Mouse (Mus musculus): ENCODE data around the gene Emx1.

The Emx1 gene

DNA sequence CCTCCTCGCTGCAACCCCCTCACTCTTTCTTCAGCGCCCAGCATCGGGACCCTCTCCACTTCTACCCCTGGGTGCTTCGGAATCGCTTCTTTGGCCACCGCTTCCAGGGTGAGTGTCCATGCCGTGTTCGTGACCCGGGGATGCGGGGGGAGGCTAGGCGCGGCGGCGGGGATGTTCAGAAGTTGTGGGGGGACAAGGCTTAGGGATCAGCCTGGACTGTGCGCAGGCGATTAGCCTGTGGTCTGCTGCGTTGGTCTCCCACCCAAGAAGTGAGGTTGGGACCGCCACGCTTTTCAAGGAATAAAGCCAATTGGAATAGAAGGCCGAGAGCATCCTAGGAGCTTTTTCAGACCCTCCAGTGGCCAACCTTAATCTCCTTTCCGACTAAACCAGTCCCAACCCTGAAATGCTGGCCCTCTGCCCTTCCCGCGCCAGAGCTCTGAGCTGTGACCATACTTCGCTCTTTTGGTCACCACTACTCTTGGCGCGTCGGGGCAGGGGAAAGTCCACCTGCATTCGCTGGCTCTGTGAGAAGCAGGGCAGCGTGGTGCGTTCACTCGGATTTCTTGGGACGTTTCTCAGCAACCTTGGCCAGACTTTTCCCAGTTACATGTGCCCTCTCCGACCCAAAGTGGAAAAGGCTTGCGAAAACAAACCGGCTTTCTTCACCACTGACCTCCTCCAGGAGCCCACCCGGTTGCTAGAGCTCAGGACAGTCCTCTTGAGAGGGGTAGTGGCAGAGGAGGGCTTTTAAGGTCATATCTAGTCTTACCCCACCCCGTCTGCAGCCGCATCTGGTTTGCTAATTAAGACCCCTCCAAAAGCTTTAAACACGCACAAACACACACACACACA lies 1.2 kb downstream of the Emx1 start:
- in situ Hi-C loops (cut with MboI, MseI): loop anchor here in 1 of 2 experiments (5.0 kb wide), 1 partner anchor 61 kb away; no protein-coding TSS in a partner anchor

DNA sequence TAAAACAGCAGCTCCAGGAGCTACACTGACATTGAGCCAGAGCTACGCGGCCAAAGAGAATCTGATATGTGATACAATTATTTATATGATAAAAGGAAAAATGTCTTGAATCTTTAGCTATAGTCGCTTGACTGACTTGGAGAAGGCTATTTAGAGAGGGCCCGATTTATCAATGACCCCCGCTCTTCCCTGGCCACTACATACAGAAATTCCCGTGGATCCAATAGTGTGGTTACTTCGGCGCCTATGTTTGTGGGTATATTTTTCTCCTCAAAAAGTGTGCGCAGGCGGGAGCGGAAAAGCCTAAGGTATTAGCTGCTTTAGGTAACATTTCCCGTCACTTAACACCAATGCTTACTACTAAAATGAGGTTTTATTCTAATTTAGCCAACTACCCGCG lies 2.1 kb downstream of the Emx1 start:
- in situ Hi-C loops (cut with MboI, MseI): loop anchor here in 1 of 2 experiments (5.0 kb wide), 1 partner anchor 62 kb away; no protein-coding TSS in a partner anchor

DNA sequence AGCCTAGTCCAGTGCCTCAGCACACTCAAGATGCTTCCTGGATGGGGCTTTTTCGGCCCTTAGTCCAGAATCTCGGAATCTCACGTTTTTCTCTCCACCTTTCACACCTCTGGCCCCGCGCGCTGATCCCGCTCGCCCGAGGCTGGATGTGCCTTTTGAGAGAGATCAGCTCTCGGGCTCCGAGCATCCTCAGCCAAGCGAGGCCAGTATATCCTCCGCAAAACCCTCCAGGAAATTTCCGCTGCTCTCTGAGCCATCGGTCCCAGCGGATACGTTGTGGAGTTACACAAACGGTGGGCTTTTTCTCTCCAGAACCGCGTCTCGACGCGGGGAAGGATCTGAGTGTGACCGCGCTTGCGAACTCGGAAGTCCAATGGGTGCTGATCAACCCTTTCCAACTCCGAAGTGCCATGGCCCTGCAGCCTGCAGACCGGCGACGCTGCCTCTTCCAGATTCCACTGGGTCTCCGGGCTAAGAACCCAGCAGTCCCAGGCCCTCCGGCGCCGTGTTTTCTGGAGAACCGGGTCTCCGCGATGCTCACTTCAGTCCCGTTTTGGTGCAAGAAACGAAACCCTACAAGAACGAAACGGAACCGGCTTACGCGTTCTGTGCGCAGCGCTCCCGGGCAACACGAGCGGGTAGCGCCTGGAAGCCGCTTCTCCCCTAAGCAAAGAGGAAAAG lies 2.8 kb downstream of the Emx1 start:
- in situ Hi-C loops (cut with MboI, MseI): loop anchor here in 1 of 2 experiments (5.0 kb wide), 1 partner anchor 63 kb away; no protein-coding TSS in a partner anchor

DNA sequence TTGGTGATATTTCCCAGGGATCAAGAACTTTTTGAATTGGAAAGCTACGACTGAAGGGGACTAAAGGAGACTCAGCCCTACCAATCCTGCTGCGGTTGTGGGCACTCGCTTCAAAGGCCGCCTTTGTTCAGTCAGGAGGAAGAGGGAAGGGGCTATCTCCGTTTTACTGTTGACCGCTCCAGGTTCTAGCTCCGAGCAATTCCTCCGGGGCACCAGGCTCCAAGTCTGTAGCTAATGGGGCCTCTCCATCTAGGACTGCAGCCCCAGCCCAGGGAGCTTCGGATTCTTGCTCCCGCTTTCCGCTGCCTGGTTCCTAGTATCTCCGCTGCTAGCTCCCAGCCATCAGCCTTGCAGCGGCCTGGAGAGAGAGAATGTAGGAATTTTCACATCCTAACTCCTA lies 3.4 kb downstream of the Emx1 start:
- in situ Hi-C loops (cut with MboI, MseI): no loop called here

DNA sequence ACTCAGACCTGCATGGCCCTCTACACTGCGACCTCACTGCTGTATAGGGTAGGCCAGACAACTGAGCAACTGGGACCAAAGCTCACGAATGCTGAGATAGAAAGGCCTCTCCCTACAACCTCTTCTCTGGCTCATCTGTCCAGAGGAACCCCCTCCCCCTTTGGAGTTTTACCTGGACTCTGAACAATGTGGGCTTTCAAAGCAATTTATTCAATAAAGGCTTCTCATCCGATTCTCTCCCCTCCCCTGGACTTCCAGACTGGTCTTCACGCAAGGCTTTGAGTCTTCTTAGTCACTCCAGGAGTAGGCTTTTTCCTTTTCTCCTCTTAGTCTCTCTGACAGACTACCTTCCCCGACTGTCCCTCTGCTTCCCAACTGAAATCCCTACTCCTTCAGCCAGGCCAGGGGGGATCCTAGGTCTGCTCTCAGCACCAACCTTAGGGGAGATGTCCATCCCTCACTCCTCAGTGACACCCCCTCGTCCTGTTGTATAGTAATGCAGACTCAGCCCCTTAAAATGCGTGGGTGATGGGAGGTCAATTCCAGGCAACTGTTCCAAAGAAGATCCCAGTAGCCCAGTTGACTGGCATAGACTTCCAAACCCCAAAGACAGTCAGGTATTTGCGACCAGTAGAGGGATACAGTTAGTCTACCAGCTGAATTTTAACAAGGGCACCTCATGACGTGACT lies 4.7 kb downstream of the Emx1 start:
- in situ Hi-C loops (cut with MboI, MseI): no loop called here

DNA sequence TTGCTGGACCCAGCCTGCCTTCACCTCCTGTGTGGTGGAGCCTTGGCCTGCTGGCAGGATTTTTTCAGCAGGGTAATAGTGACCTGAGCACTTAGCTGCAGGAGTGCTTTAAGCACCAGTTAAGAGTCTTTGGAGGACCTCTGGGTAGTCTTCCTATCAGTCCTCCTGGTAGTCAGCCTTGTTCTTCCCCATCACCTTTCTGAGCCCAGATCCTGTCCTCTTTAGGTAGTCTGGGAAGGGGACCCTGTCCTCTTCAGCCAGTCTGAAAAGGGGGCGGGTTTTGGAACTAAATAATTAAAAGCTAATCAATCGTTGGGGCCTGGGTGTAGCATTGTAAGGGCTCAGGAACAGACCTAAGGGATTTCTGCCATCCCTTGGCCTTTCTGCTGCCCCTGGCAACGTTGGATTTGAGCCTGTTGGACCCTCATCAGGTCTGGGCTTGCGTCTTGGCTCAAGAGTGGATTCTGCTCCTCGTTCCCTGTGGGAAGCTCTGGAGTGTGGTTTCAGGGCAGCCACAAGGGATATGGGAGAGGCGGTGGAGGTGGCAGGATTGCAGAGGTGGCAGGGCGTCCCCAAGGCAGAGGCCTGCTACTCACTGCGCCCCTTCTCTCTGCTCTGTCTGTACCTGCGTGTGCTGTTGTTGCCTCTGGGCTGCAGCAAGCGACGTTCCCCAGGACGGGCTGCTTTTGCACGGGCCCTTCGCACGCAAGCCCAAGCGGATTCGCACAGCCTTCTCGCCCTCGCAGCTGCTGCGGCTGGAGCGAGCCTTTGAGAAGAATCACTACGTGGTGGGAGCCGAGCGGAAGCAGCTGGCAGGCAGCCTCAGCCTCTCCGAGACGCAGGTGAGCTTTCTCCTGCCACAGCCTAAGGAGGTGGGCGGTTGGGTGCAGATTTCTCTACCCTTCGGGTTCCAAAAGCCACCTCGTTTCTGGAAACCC lies 6.4 kb downstream of the Emx1 start:
- in situ Hi-C loops (cut with MboI, MseI): no loop called here

DNA sequence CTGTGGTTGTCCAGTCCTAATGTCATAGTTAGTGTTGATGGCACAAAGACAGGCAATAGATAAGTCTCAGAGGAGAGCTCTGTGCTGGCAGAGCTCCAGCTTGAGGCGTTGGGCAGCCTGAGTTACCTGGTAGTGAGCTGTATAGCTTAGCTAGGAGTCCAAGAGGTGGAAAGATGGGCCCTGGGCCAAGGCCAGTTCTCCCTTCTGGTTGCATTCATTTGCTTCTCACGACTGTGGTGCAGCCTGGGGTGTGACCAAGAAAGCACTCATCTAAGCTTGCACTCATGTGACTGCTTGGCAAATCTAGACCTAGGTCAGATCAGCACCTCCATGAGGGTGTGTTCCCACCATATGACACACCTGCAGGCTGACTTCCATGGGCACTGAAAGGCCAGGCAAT lies 10.7 kb downstream of the Emx1 start:
- in situ Hi-C loops (cut with MboI, MseI): no loop called here

DNA sequence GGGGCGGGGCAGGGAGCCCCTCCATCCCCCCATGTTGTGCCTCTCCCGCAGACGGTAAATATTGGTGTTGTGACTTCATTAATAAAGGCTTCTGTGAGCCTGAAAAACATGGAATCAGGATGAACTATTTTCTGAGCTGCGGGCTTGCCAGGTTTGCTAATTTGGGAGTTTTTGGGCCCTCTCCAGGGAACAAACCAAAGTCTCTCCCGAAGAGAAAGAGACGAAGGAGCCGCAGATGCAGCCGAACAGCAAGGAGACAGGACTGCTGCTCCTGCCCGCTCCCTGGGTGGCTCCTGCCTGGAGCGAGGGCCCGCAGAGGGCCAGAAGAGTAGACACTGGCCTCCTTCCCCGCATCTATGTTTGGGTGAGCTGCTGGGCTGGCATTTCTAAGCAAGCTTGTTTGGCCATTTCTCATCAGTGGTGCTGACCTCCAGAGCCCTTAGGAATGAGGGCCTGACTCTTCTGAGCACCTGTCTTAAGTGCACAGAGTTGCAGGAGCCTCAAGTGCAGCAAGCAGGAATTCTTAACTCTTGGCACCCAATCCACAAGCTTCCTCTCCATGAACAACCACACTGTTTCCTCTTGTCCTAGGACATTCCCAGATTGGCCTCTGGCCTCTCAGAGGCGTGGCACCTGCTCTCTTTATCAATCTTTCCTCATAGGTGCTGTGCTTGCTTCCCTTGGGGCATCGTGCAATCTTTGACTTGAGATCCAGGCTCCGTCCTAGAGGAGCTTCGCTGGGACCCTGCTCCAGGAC lies 19.1 kb downstream of the Emx1 start:
- in situ Hi-C loops (cut with MboI, MseI): no loop called here

DNA sequence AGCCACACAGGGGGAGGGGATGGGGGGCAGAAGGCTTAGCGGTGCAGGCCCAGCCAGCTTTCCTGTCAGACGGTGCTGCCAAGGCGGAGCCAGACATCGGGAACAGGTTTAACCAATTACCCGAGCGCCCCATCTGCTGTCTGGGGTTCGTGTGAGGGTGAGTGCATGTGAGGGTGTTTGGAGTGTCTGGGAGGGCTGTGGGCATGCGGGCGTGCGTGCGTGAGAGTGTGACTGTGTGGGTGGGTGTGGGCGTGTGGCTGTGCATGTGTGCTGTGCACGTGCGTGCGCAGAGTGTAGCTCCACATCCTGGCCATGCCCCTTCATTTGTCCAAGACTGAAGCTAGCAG lies 19.7 kb downstream of the Emx1 start:
- in situ Hi-C loops (cut with MboI, MseI): no loop called here

DNA sequence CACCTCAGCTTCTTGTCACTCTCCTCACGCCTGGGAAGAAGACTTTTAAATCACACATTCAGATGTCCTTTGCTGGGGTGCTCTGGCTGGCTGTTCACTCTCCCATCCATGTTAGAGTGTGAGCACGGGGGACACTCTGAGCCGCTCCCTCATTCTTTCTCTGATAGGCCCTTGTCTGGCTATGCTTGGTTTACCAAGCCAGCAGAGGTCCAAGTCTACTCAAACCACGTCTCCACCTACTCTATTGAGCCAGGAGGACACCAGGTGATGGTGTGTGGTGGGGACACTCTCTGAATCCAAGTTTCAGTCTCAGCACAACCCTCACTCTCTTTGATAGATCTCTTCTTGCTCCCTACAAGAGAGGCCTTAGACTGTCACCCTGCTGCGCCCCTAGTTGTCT lies 20.1 kb downstream of the Emx1 start:
- in situ Hi-C loops (cut with MboI, MseI): no loop called here

DNA sequence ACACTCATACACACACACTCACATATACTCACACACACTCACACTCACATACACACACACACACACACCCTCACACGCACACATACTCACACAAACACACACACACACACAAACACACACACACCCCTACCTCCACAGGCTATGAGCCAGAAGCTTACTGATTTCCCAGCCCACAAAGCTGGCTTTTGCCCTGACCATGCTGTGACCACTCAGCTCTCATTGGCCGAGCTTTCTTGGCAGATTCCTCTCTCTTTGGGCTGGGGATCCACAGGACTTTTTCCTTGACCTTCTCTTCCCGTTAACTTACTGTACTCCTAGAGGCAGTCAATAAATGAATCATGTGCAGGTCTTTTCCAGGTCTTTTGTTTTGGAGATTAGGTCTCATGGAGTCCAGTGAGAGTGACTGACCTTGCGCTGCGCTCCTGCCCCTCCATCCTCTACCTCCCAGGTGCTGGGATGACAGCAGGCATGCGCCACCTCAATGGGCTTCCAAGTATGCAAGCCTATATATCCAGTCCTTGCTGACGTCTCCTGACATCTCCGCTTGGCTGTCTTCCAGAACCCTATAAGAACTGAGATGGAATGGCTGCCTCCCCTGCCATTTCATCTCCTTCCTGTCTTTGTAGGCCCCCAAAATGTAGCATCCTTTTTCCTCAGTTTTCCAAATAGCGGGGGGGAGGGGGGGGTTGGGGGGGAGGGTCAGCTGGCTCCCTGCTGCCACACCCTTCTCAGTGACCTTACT lies 22.2 kb downstream of the Emx1 start:
- in situ Hi-C loops (cut with MboI, MseI): no loop called here

DNA sequence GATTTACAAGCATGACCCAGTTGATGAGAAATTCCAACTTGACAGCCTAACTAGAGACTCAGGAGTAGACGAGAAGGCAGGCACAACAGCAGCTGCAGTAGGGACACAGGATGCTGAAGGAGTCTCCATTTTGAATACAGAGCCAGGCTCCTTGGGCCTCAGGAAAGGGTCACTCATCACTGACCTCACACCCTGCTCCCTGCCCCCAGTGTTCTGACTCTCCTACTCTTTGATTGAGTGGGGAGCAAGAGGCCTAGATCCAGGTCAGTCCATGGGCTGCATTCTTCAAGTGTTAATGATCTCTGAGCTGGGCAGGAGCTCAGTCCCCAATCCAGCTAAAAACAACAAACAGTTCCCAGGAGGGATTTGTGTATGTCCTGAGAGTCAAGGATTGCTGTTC lies 23.4 kb downstream of the Emx1 start:
- in situ Hi-C loops (cut with MboI, MseI): no loop called here

DNA sequence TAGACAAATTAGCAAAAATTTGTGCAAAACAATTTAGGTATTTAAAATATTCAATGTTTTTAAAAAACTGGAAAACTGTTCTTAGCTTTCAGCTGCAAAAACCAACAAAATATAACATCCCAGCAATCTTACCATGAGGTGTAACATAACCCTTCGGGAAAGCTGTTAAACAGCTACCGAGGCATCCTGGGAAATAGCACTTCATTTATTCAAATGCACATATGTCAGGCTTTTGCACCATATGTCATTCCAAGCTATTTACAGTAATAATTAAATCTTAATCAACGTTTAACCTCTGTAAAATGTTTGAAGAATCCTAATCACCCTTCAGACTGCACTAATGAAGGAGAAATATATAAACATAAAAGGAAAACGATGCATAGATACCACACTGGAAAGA lies 31.0 kb downstream of the Emx1 start:
- in situ Hi-C loops (cut with MboI, MseI): no loop called here

DNA sequence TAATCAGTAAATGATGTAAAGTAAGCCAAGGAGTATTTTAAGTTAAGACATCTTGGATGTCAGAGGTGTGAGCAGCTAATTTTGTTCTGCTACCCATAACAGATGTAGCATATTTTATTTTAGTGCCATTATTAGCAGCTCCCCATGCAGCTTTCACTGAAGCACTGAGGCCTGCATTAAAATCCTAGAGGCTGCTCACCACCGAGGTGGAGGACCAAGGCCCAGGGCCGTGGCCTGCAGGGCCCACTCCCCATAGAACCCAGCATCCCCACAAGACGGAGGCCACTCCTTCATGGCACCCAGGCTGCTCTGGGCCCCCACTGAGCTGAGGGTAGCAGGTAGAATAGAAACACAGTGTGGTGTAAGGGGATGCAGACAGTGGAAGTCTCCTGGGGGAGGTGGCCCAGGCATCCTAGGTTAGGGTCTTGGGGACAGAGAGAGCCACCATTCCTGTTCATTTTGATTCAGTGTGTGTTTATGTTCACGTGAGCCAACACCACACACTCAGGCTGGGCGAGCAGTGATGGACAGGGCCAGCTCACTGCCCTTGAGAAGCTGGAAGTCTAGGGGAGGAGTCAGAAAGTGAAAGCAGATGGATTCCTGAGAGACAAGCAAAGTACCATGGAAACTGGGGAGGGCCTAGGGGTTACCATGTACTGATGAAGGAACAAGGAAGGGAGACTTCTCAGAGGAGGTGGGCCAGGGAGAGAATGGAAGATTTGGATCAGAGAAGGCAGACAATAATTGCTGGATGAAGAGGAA lies 31.6 kb downstream of the Emx1 start:
- in situ Hi-C loops (cut with MboI, MseI): no loop called here

DNA sequence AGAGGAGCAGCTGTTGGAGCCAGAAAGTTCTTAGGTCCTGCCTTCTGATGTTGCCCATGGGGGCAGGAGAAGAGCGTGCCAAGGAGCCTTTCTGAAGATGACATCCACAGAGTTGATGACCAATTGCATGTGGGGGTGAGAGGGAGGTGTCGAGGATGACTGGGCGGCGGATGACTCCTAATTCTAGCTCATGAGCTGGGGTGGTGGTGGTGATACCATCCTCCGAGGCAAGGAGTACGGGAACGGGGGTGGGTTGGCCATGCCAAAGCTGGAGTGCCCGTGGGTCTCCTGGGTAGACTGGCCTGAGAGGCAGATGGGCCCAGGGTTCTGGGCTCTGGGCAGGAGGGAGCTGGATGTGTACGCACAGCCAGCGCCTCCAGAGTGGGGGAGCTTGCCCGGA lies 32.5 kb downstream of the Emx1 start:
- in situ Hi-C loops (cut with MboI, MseI): no loop called here

DNA sequence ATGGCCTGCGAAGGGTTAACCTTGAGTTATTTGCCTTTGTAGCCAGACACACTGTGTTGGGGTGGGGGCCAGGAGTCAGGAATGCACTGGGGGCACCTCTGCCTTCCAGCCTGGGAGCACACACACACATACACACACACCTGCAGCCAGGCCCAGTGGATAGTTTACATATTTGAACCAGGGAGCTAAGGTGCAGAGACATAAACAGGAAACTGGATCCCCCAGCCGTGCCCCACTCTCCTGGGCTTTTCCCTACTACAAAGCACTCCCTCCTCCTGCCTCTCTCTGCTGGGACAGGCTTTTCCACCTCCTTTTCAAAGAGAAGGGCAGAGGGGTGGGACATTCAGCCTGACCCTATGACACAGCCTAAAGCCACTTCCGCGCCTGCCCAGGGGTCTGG lies 33.7 kb downstream of the Emx1 start:
- in situ Hi-C loops (cut with MboI, MseI): no loop called here

DNA sequence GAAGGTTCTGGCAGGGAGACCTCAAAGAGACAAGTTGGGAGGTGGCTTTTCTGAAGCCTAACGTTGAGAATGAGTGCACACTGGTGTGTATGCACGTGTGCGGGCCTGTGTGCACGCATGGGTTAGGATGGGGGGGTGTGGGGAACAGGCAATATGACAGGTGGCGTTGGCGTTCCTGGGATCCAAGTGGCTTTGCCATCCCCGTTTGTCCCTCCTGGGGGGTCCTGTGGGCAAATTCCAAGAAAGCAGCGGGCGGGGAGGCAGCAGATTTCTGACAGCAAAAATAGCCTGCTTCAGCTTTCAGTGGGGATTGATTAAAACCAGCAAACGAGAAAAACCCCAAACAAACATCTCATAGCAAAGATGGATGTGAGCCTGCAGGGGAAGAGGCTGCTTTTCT lies 35.3 kb downstream of the Emx1 start:
- in situ Hi-C loops (cut with MboI, MseI): no loop called here

DNA sequence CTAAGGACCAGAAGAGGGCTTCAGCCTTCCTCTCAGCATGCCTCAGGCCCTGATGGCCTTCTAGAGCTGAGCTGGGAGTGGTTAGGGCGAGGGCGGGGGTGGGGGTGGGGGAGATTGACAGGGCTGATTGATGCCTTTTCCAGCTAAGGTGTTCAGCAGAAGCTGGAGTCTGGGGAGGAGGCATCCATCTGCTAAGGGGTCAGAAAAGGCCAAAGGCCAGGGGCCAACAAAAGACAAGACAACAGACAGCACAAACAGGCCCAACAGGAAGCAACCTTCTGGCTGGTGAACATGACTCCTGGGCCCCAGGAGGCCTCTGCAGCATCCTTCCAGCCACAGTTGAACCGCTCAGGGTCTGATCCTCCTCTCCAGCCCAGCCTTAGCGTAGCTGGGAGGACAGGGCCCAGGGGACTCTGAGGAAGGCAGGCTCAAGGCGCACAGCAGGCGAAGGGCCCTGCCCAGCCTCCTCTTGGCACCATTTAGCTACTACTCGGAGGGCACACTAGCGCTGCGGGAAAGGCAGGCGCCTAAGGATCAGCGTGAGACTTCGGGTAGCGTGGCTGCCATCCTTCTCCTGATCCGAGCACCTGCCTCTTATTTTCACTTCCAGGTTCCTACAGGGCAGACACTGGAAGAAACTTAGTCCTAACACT lies 36.4 kb downstream of the Emx1 start:
- in situ Hi-C loops (cut with MboI, MseI): no loop called here

DNA sequence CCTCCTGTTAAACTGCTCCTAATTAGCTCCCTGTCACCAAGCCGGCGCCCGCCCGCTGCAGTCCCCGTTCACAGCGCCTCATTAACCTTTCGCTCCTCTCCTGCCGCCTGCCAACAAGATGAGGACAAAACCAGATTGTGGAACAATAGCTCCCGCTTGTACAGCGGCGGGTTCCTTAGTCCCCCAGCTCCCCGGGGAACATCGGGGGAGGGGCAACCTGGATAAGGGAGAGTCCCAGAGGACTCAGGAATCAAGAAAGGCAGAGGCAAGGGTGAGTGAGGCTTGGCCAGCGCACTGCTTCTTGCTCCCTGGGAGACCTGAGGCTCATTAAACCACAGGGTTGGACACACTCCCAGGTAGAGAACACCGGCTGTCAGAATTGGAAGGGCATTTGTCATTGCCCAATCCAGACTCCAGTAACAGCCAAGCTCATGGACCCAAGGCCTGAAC lies 37.2 kb downstream of the Emx1 start:
- in situ Hi-C loops (cut with MboI, MseI): no loop called here
